Mouse (Mus musculus): ENCODE measurements around the gene Bcl2l2. TPM values are rescaled to one million over a fixed set of nuclear protein-coding genes. Genes with fewer than 3 reads are reported as not detected.

Gene Bcl2l2
- polyA plus RNA-seq, 1 experiment from 2014 or later, result 3.3 TPM

DNA sequence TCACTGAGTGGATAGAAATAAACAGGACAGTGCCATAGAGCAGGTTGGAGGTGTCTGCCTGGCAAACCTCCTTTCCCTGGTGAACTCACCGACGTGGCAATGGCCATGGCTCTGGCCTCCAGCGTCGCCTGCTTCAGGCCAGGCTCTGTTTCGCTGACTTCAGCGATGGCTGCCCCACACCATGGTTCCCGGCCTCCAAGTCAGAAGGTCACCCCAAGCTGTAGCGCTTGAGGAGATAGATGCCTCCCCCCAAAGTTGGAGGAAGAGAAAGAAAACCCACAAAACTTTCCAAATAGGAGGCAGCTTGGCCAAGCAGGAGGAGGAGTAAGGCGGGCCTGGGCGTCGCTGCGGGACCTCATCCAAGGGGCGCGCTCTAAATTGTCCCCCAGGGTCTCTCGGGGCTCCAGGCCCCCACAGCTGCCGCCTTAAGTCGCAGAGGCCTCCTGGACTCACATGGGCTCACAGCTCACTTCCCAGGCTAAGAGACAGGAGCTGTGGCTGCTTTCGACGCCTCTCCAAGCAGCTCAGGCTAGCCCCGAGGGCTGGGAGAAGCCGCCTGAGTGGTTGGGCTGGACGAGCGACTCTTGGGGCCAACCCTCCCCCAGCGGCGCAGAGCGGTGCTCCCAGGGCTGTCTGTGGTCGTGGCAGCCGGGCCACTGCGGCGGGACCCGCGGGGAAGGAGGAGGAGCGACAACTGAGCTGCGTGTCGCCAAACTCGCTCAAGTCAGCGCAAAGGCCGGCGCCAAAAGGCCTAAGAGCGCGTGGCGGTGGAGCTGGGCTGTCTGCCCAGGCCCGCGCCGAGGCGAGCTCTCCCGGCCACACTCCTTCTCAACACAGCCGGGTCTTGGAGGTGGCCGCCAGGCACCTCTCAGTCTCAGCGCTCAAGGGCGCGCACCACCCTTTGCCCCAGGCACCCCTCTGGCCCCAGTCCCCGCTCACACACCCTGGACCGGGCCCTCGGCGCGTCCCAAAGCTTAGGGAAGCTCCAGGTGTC is 42.5 kb downstream of the Bcl2l2 start, which contains the start of gene Efs:
Gene Efs, minus strand, starts transcription at position 778 of the 994 bp plus-strand sequence.
- peak within 1 kb of the TSS; percentile 66 for H3K9ac ChIP-seq (ENCODE audit: low read depth, low read length)
- WGBS (ENCODE audit: insufficient replicate concordance), result 3% methylated on average over 56 of the region's 57 CpGs
- ATAC-seq (replicated peaks; ENCODE audit: insufficient number of reproducible peaks, low FRiP score, low TSS enrichment), result peak; percentile 50
- peaks cover 23% of the 10 kb centered on the region for H3K27me3 ChIP-seq (ENCODE audit: control insufficient read depth, insufficient read depth, low read length)
- peaks cover 24% of the 10 kb centered on the region for H3K4me1 ChIP-seq (ENCODE audit: control insufficient read depth, insufficient read depth, low read length)
- peak within 1 kb of the TSS; percentile 43 for H3K4me3 ChIP-seq (ENCODE audit: low read depth, low read length)
- peak within 1 kb of the TSS; percentile 64 for H3K27ac ChIP-seq (ENCODE audit: low read depth, low read length)
- H3K9me3 ChIP-seq (replicated peaks; ENCODE audit: control insufficient read depth, low read length), result peaks cover 8% of the 10 kb centered on the region
- H3K36me3 ChIP-seq (ENCODE audit: control insufficient read depth, insufficient read depth, low read length), result peaks cover 4% of the 10 kb centered on the region
- peak within 1 kb of the TSS; percentile 94 for H3K4me2 ChIP-seq

DNA sequence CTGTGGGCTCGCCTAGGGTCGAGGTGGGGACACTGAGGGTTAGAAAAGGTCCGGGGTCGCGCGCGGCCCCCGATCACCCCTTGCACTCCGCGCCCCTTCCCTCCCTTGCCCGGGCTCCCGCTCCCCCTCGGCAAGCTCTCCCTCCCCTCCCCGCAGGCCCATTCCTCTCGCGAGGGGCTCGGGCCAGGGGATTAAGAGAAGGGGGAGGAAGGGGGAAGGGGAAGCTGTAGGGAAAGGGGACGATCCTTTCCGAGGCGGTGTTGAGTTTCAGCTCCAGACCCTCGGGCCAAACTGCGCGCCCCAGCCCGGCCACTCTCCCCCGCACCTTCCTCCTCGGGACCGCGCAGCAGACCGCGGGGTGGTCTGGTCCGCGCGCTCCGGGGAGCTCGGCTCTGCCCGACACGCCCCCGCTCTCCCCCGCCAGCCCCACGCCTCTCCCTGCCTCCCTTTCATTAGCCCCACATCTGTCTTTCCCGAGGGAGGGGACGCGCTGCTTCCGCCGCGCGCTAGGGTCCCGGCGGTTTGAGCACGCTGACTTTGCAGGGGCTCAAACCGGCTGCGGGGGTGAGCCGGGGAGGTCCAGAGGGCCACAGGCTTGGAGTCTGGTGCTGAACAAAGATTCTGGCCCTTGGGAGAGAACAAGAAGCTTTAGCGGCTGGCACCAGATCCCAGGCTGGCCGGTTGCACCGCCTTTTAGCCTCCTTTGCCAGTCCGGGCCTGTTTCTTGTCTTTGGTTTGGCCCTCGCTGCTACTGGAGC is 43.4 kb downstream of the Bcl2l2 start:
- Histone ChIP-seq H3K4me2 (peak overlapping the region; percentile 94), H3K27me3 (ENCODE audit: control insufficient read depth, insufficient read depth, low read length) (peaks cover 23% of the 10 kb centered on the region), H3K27ac (ENCODE audit: low read depth, low read length) (peak overlapping the region; percentile 64), H3K9me3 (replicated peaks; ENCODE audit: control insufficient read depth, low read length) (no peaks in the 10 kb centered on the region; the same call in 1 of the 2 replicates), H3K9ac (ENCODE audit: low read depth, low read length) (peak overlapping the region; percentile 66), H3K36me3 (ENCODE audit: control insufficient read depth, insufficient read depth, low read length) (no peaks in the 10 kb centered on the region; the same call in 1 of the 2 replicates), H3K4me3 (ENCODE audit: low read depth, low read length) (peak overlapping the region; percentile 43), H3K4me1 (ENCODE audit: control insufficient read depth, insufficient read depth, low read length) (peaks cover 24% of the 10 kb centered on the region)
- 2% methylated on average over 45 of the region's 58 CpGs for WGBS (ENCODE audit: insufficient replicate concordance)
- ATAC-seq (replicated peaks; ENCODE audit: insufficient number of reproducible peaks, low FRiP score, low TSS enrichment), result peak; percentile 50; the same call in 1 of the 2 replicates

DNA sequence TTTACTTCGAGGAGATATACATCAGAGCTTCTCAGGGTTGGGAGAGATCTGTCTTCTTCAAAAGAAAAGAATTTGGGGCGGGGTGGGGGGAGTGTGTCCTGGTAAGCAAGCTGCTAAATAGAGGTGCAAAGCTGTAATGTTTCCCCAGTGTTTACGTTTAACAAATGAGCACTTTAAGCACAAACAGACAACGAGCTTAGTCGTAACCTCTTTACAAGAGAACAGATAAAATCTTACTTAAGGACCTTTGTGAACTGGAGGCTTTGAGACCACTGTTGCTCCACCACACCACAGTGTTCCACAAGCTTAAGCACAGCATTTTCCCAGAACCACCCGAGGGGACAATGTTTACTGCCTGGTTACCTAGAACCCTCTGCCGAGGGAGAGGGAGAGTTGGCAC is 44.1 kb downstream of the Bcl2l2 start:
- no peak for ATAC-seq (replicated peaks; ENCODE audit: insufficient number of reproducible peaks, low FRiP score, low TSS enrichment)
- H3K4me2 ChIP-seq, result peak overlapping the region; percentile 94
- 17% methylated on average over 7 of the region's 7 CpGs for WGBS (ENCODE audit: insufficient replicate concordance)
- H3K4me1 ChIP-seq (ENCODE audit: control insufficient read depth, insufficient read depth, low read length), result peaks cover 24% of the 10 kb centered on the region
- no peaks in the 10 kb centered on the region for H3K36me3 ChIP-seq (ENCODE audit: control insufficient read depth, insufficient read depth, low read length)
- peaks cover 23% of the 10 kb centered on the region for H3K27me3 ChIP-seq (ENCODE audit: control insufficient read depth, insufficient read depth, low read length)
- no peak overlapping the region for H3K9ac ChIP-seq (ENCODE audit: low read depth, low read length)
- peak overlapping the region; percentile 43 for H3K4me3 ChIP-seq (ENCODE audit: low read depth, low read length)
- H3K27ac ChIP-seq (ENCODE audit: low read depth, low read length), result peak overlapping the region; percentile 64
- no peaks in the 10 kb centered on the region for H3K9me3 ChIP-seq (replicated peaks; ENCODE audit: control insufficient read depth, low read length)

DNA sequence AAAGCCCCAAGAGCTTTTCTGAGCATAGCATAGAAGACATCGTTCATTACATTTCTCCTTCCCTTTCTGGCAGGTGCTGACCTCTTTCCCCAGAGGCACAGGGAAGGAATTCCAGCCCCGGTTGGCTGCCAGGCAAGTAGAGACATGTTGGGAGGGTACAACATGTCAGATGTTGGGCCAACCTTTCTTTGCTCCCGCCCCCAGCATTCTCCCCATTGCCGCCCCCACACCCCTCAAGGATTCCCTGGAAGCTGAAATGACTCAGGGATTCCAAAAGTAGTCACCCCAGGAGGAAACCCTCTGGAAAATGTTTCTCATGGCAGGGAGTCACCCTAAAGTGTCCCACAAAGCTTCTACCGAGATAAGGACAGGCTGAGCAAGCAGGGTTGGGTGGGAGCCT is 46.6 kb downstream of the Bcl2l2 start:
- Histone ChIP-seq H3K4me3 (ENCODE audit: low read depth, low read length) (no peak overlapping the region), H3K9me3 (replicated peaks; ENCODE audit: control insufficient read depth, low read length) (no peaks in the 10 kb centered on the region), H3K27me3 (ENCODE audit: control insufficient read depth, insufficient read depth, low read length) (peaks cover 23% of the 10 kb centered on the region), H3K9ac (ENCODE audit: low read depth, low read length) (no peak overlapping the region; the same call in 1 of the 2 replicates), H3K4me2 (no peak overlapping the region), H3K4me1 (ENCODE audit: control insufficient read depth, insufficient read depth, low read length) (peaks cover 13% of the 10 kb centered on the region), H3K27ac (ENCODE audit: low read depth, low read length) (no peak overlapping the region), H3K36me3 (ENCODE audit: control insufficient read depth, insufficient read depth, low read length) (no peaks in the 10 kb centered on the region)
- WGBS (ENCODE audit: insufficient replicate concordance), result 56% methylated on average over 5 of the region's 5 CpGs
- ATAC-seq (replicated peaks; ENCODE audit: insufficient number of reproducible peaks, low FRiP score, low TSS enrichment), result no peak

DNA sequence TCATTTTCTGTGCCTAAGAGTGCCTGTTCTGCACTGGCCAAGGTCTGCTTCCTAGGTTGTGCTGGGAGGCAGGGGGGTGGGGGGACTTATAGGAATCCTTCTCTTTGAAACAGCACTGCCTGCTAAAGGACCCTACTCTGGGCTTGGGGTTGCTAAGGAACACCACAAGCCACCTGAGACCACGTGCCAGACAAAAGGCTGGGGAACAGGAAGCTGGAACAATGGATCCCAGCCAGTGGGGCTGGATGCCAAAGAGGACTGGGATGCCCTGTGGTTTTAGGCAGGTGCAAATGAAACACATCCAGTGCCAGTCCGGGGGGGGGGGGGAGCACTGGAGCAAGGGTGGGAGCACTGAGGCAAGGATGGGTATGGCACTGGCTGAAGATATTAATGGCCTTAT is 47.3 kb downstream of the Bcl2l2 start:
- Histone ChIP-seq H3K27ac (ENCODE audit: low read depth, low read length) (no peak overlapping the region), H3K36me3 (ENCODE audit: control insufficient read depth, insufficient read depth, low read length) (no peaks in the 10 kb centered on the region), H3K27me3 (ENCODE audit: control insufficient read depth, insufficient read depth, low read length) (peaks cover 17% of the 10 kb centered on the region), H3K9ac (ENCODE audit: low read depth, low read length) (no peak overlapping the region), H3K4me2 (no peak overlapping the region), H3K4me3 (ENCODE audit: low read depth, low read length) (no peak overlapping the region), H3K4me1 (ENCODE audit: control insufficient read depth, insufficient read depth, low read length) (peaks cover 6% of the 10 kb centered on the region), H3K9me3 (replicated peaks; ENCODE audit: control insufficient read depth, low read length) (no peaks in the 10 kb centered on the region)
- ATAC-seq (replicated peaks; ENCODE audit: insufficient number of reproducible peaks, low FRiP score, low TSS enrichment), result no peak
- 33% methylated on average over 2 of the region's 2 CpGs for WGBS (ENCODE audit: insufficient replicate concordance)

DNA sequence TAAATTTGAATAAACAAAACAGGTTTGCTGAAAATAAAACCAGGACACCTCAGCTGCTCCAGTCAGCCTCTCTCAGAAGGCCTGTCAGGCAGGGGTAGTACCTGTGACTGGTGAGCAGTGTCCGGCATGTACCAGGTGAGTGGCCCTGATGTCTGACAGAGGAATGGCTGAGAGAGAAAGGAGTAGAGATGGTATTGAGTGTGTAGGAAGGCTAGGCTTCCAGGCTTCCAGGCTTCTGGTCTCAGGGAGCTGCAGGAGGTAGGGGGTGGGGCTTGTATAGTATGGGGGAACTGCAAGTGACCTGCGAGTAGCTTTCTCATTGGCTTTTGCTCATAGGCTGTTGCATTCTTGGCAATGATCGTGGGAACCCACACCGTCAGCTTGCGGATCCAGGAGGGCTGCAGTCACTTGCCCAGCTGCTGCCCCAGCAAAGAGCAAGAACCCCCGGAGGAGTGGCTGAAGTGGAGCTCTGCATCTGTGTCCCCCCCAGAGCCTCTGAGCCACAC is 49.5 kb downstream of the Bcl2l2 start, which contains the start of gene Il25:
Gene Il25, plus strand, starts transcription at position 51 of the 506 bp plus-strand sequence.
- Histone ChIP-seq H3K9ac (ENCODE audit: low read depth, low read length) (no peak within 1 kb of the TSS), H3K27me3 (ENCODE audit: control insufficient read depth, insufficient read depth, low read length) (peaks cover 9% of the 10 kb centered on the region), H3K4me3 (ENCODE audit: low read depth, low read length) (no peak within 1 kb of the TSS), H3K4me2 (no peak within 1 kb of the TSS), H3K9me3 (replicated peaks; ENCODE audit: control insufficient read depth, low read length) (no peaks in the 10 kb centered on the region), H3K27ac (ENCODE audit: low read depth, low read length) (no peak within 1 kb of the TSS), H3K4me1 (ENCODE audit: control insufficient read depth, insufficient read depth, low read length) (0 out of 2 replicates have a peak, but pooled peaks cover 4% of the 10 kb centered on the region), H3K36me3 (ENCODE audit: control insufficient read depth, insufficient read depth, low read length) (no peaks in the 10 kb centered on the region)
- ATAC-seq (replicated peaks; ENCODE audit: insufficient number of reproducible peaks, low FRiP score, low TSS enrichment), result no peak
- 32% methylated on average over 6 of the region's 6 CpGs for WGBS (ENCODE audit: insufficient replicate concordance)

DNA sequence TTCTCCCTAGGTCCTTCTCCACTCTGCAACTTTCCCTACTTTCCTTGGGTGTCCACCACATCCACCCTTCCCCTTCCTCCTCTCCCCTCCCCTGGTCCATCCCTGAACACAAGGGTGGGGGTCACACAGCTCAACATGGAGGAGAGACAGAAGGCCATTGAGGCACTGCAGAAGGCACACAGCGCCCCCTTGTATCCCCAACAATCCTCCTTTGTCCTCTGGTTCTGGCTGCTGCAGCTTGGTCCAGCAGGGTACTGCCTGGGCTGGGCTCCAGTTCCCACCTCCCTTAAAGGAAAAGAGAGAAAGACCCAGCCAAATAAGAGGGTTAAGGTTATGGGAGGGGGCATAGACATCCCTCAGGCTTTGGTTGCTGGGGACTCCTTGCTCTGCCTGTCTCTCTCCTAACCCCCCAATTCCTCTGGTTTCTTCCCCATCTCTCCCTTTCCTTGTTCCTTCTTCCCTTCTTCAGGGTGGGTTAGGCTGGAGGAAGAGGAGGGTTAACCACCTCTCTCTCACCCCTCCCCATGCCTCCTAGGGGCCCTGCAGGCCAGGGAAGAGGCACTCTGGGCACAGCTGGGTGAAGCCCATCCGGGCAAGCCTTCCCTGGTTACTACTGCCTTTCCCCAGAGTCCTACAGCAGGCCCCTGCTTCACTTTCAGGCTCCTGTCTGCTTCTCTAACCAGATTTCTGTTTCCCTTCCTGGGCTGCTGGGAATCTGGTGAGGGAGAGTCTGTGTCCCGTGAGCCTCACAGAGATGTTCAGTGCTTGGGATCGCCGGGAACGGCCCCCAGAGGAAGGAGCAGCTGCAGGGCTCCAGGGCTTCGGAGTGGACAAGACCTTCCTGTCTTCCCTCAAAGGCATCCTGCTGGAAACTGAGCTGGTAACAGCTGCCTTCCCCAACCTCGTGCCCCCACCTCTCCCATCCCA is 53.0 kb downstream of the Bcl2l2 start, which contains the start of gene Cmtm5:
Gene Cmtm5, plus strand, starts transcription at position 358 of the 927 bp plus-strand sequence.
- no peak within 1 kb of the TSS for H3K4me3 ChIP-seq (ENCODE audit: low read depth, low read length)

More for the DNA sequence above, 53.0 kb downstream of the Bcl2l2 start, which contains the start of gene Cmtm5:
- H3K4me1 ChIP-seq (ENCODE audit: control insufficient read depth, insufficient read depth, low read length), result 0 out of 2 replicates have a peak, but pooled peaks cover 4% of the 10 kb centered on the region
- H3K9ac ChIP-seq (ENCODE audit: low read depth, low read length), result no peak within 1 kb of the TSS
- H3K27me3 ChIP-seq (ENCODE audit: control insufficient read depth, insufficient read depth, low read length), result no peaks in the 10 kb centered on the region
- peak within 1 kb of the TSS; percentile 29; the same call in 1 of the 2 replicates for H3K27ac ChIP-seq (ENCODE audit: low read depth, low read length)
- no peaks in the 10 kb centered on the region for H3K9me3 ChIP-seq (replicated peaks; ENCODE audit: control insufficient read depth, low read length)
- ATAC-seq (replicated peaks; ENCODE audit: insufficient number of reproducible peaks, low FRiP score, low TSS enrichment), result no peak
- no peaks in the 10 kb centered on the region for H3K36me3 ChIP-seq (ENCODE audit: control insufficient read depth, insufficient read depth, low read length)
- WGBS (ENCODE audit: insufficient replicate concordance), result 27% methylated on average over 8 of the region's 8 CpGs
- peak within 1 kb of the TSS; percentile 14; the same call in 1 of the 2 replicates for H3K4me2 ChIP-seq
